Mouse (Mus musculus) right cerebral cortex, postnatal 10 days (tissue): ENCODE results near the gene Ttc7.

Source experiments
- DNase-seq, 2 experiments: peaks; one replicate each; pipeline ENCODE4 v3.0.0; 2021; ENCODE audit warnings: low spot score in 2 of 2

Ttc7 gene

GRCm38 (mm10) chr17:87282706-87283053 is at the start of gene Ttc7:
TSS of gene Ttc7 (plus strand) at chr17:87282886.
- DNase-seq, result peak; percentile 94 to 95

DNA sequence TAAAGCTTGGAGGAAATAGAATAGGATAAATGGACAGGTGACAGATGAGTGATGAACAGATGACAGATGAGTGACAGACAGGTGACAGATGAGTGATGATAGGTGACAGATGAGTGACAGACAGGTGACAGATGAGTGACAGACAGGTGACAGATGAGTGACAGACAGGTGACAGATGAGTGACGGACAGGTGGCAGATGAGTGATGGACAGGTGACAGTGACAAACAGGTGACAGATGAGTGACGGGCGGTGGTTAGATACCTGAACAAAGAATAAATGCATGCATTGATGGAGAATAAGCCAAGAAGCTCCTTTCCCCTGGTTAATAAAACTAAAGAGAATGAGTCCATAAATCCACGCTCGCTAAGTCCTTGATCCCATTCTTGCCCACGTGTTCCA is 47.7 kb upstream of the Ttc7 start:
- DNase-seq, result no peak

GRCm38 (mm10) chr17:87236725-87237650 is 45.7 kb upstream of the Ttc7 start:
- DNase-seq, result peak in 1 of 2 experiments; percentile 61

DNA sequence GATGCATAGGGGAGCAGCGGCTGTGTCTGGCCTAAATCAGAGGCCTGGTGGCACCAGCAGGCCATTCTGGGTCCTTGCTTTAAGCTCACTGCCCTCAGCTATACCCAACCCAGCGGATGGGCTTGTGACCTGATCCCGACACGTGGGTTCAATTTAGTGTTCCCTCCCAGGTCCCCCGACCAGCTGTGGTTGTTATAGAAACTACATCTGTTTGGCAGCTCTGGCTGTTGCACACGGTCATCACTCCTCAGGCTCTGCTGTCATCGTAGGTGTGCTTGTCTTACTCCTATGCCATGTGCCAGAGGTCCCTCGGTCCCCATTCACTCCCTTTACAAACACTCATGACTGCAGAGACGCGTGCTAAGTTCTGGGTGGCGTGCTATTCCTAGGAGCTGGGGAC is 44.9 kb upstream of the Ttc7 start:
- no peak for DNase-seq

- DNase-seq, result no peak
Observed at GRCm38 (mm10) chr17:87246103-87246502, 36.6 kb upstream of the Ttc7 start.

DNA sequence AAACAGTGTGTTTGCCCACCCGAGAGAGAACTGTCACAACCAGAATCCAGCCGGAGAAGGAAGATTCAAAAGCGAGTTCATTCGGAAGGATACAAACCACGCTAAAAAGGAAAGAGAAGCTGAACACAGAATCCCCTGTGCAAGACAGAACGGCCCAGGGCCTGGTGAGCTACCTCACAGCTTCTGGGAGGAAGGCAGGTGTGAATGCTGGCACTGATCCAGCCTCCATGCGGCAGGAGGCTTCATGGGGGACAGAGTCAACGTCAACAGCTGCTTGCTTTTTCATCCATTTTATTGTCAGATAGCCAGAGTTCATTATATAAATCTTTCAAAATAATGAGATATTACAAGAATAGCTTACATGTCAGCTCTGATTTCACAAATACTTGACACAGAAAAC is 28.3 kb upstream of the Ttc7 start:
- no peak for DNase-seq

GRCm38 (mm10) chr17:87255672-87256071 is 27.0 kb upstream of the Ttc7 start:
- DNase-seq, result no peak

DNA sequence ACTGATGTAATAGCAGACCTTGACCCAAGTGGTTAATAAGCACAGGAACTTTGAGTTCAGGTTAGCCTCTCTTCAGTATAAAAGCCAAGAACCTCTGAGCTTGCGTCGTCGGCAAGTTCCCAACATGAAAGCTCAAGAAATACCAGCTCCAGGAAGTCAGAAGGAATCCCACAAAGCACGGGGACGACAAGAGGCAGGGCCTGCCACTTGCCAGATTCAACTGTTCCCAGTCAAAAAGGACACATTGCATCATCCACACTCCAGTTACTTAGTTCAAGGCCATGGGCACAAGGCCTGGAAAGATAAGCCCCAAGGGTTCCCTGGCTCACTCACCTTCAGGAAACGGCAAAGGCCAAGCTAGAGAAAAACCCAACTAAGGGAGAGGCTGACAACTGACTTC is 19.3 kb upstream of the Ttc7 start:
- no peak for DNase-seq

GRCm38 (mm10) chr17:87264054-87264830 is 18.4 kb upstream of the Ttc7 start:
- no peak for DNase-seq

- DNase-seq, result no peak
Observed at GRCm38 (mm10) chr17:87264927-87265791, 17.5 kb upstream of the Ttc7 start.

DNA sequence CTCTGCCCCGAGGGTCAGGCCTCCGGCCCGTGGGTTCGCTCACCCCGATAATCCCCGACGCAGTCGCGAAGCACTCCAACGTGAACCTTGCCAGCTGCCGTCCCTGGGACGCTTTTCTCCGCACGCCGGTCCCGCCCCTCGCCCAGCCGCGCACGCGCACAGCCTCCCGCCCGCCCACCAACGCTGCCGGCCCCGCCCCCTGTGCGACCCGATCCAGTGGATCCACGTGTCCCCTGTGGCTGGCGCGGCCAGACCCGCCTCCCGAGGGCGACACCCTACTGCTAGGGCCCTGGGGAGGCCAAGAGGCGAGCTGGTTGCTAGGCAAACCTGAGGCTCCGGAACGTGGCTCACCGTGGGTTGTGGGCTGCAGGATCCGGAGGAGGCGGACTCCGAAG is 16.9 kb upstream of the Ttc7 start, which contains the start of gene Mcfd2:
TSS of gene Mcfd2 (minus strand) at position 144 of the 395 bp plus-strand sequence.
- peak; percentile 94 to 95 for DNase-seq

DNA sequence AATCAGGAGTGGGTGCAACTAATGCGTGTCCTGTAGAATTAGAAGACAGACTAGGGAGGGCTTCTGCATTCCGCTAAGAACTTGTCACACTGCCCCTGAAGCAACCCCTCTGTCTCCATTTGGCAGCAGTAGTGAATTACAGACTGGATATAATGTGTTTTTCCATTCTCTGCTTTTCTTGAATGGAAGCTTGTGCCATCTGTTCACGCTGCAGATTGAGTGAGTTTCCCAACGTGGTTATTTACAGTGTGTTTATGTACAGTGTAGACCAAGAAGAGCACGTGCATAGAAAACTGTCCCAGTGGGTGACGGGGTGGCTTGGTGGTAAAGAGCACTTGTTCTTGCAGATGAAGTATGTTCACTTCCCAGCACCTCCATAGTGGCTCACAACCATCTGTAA is 13.2 kb upstream of the Ttc7 start:
- no peak for DNase-seq

GRCm38 (mm10) chr17:87275363-87276341 is 7.0 kb upstream of the Ttc7 start:
- DNase-seq, result no peak

- DNase-seq, result peak; percentile 82 to 85
Observed at GRCm38 (mm10) chr17:87282007-87282705, 530 bp upstream of the Ttc7 start.

DNA sequence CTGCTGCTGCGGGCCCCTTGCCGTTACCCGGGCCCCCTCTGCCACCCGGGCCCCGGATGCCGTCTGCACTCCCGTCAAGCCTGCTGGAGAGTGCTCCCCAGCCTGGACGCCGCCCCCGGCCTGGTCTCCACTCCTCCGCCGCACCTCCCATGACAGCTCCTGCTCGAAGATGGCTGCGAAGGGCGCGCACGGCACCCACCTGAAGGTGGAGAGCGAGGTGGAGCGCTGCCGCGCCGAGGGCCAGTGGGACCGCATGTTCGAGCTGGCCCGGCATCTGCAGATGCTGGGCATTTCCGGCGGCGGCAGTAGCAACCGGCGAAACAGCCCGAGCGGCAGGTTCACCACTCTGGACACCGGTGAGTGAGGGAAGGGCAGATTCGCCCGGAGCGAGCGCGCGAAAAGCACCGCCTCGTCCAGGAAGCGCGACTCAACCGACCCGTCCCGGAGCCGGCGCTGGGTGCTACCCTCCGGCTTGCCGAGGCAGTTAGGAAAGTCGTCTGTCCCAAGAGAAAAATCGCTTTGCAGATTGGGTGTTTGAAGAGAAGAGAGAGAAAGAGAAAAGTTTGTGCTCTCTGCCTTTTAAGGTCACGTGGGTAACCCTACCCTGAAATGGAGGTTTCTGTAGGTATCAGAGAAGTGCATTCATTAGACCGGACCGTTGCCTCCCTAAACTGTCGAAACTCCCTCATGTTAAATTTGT is 519 bp downstream of the Ttc7 start:
- peak; percentile 58 to 60 for DNase-seq

- no peak for DNase-seq
Observed at GRCm38 (mm10) chr17:87283755-87284481, 1.2 kb downstream of the Ttc7 start.

DNA sequence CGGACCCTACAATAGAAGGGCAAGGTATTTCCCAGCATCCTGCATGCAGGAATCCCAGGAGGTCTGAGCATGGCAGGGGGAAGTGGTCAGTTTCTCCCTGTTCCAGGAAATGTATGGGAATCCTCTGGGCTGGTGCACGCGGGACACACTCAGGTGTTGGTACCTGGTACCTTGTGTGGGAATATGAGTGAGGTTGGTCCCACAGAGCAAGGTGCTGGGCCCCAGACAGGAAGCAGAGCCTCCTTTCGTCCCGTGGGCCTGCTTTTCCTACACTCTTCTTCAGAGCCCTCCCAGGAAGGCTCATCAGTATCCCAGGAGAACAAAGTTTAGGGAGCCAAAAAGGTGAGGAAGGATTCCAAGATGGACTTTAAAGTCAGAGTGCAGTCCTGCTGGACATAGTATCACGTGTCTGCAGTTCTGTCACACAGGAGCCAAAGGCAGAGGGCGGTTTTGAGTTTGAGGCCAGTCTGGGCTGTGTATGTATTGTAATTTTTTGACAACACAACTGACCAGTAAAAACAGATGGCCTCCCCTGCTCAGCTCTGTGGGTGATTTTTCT is 1.9 kb downstream of the Ttc7 start:
- DNase-seq, result no peak

GRCm38 (mm10) chr17:87285731-87286465 is 3.2 kb downstream of the Ttc7 start:
- DNase-seq, result no peak
